Mouse (Mus musculus): ENCODE results near the gene Npcd.

DNA sequence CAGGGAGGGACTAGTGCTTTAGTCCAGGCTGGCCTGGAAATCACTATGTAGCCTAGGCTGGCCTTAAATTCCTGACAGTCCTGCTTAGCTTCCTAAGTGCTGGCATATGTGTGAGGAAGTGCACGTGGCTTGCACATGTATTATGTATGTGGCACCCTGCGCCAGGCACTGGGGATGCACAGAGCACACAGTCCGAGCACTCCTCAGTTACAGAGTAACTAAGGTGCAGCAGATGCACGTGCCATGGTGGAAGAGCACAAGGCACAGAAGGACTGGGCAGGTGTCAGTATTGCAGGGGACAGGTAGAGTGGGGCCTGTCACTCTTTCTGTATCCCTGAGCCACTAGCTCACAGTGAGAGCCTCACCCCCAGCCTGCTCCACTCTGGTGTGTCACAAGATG, 78.9 kb downstream of the Npcd start:
- TF ChIP-seq CTCF (IDR thresholded peaks at IDR 0.05; ENCODE audit: low read depth, low read length) (no peak), POLR2AphosphoS5 (IDR thresholded peaks at IDR 0.05; ENCODE audit: insufficient replicate concordance, low read depth, low read length) (no peak), GATA2 (IDR thresholded peaks at IDR 0.05; ENCODE audit: borderline replicate concordance, low read depth, low read length) (no peak), GATA1 (IDR thresholded peaks at IDR 0.05; ENCODE audit: borderline replicate concordance, low read length) (no peak)

Data from G1E (cell line).